Mouse (Mus musculus) kidney, embryonic 15.5 days (tissue): Measurements from ENCODE around the gene Napsa. TPM values are rescaled to one million over a fixed set of nuclear protein-coding genes. Genes with fewer than 3 reads are reported as not detected.
A peak's percentile ranks its signal among the peaks of the same experiment; 100 is the strongest.

Source experiments
- ATAC-seq: fragments of 200-750 bp; cut with Nextera tagmentation; replicated peaks from 2 replicates; pipeline ENCODE4 v1.8.0; 2017; ENCODE audit warnings: moderate TSS enrichment; ENCODE audit not compliant: low FRiP score
- H3K27ac ChIP-seq: fragments of 300-500 bp; sonication (generic); 2 replicates; pipeline ENCODE4 v1.5.1; 2015; ENCODE audit warnings: mild to moderate bottlenecking, inconsistent platforms
- H3K27me3 ChIP-seq: fragments of 300-500 bp; sonication (generic); 2 replicates; pipeline ENCODE4 v1.6.1; 2015; ENCODE audit warnings: inconsistent platforms
- H3K36me3 ChIP-seq: fragments of 300-500 bp; sonication (generic); 2 replicates; pipeline ENCODE4 v1.6.1; 2015; ENCODE audit warnings: inconsistent platforms
- H3K4me1 ChIP-seq: fragments of 300-500 bp; sonication (generic); 2 replicates; pipeline ENCODE4 v1.6.1; 2015; ENCODE audit warnings: inconsistent platforms
- H3K4me2 ChIP-seq: fragments of 300-500 bp; sonication (generic); 2 replicates; pipeline ENCODE4 v1.6.1; 2015; ENCODE audit warnings: moderate library complexity, mild to moderate bottlenecking, inconsistent platforms
- H3K4me3 ChIP-seq: fragments of 300-500 bp; sonication (generic); replicated peaks from 2 replicates; pipeline ENCODE4 v1.5.1; 2015; ENCODE audit warnings: mild to moderate bottlenecking, inconsistent platforms
- H3K9ac ChIP-seq: fragments of 300-500 bp; sonication (generic); 2 replicates; pipeline ENCODE4 v1.6.1; 2015; ENCODE audit warnings: mild to moderate bottlenecking, inconsistent platforms
- H3K9me3 ChIP-seq: fragments of 300-500 bp; sonication (generic); replicated peaks from 2 replicates; pipeline ENCODE4 v1.6.1; 2016; ENCODE audit warnings: inconsistent platforms
- WGBS: fragments of 180-500 bp; shearing (Covaris S2); methylation state at CpG from one replicate; pipeline ENCODE4 v1.1.7; 2015; ENCODE audit warnings: mixed read lengths; 5-methylcytosine and 5-hydroxymethylcytosine counted together
- polyA plus RNA-seq: library from polyadenylated mRNA; unstranded; fragments of >200 nt; fragmentation: Nextera tagmentation; extraction: Ambion mirVana; gene quantifications from 2 replicates; pipeline ENCODE4 v1.2.1, GENCODE M21; 2015

Gene Napsa
- polyA plus RNA-seq, 1 experiment from 2014 or later, result 33.2 TPM

DNA sequence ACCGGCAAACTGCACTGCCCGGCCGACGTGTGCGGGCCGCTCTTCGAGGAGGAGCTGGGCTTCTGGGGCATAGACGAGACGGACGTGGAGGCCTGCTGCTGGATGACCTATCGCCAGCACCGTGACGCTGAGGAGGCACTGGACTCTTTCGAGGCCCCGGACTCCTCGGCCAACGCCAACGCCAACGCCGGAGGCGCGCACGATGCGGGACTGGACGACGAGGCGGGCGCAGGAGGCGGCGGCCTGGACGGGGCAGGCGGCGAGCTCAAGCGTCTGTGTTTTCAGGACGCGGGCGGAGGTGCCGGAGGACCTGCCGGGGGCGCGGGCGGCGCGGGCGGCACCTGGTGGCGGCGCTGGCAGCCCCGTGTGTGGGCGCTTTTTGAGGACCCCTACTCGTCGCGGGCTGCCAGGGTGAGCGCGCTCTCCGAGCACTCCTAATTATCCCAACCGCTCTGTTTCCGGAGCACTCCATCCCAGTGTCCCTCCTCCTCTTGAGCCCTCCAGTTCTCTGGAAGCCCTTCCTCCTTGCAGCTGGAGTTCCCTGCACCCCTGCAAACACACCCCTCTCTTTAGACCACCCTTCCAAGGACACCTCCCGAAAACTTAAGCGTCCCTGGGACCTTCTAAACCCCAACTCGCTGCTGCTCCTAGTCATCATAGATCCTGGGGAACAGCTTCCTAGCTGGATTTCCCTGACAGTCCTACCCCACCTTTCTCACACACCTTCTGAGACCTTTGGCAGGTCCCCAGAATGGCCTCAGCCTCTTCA, 19.4 kb downstream of the Napsa start:
- Histone ChIP-seq H3K4me1 (peaks cover 56% of the 10 kb centered on the region), H3K9ac (peak overlapping the region; percentile 48; the same call in 1 of the 2 replicates), H3K4me3 (peak overlapping the region; percentile 56), H3K27ac (no peak overlapping the region), H3K36me3 (no peaks in the 10 kb centered on the region), H3K27me3 (peaks cover 76% of the 10 kb centered on the region), H3K9me3 (no peaks in the 10 kb centered on the region), H3K4me2 (peak overlapping the region; percentile 97)
- ATAC-seq, result 0 out of 2 replicates have a peak, but pooled peaks have one; percentile 2
- WGBS, result under 1% methylated on average over 58 of the region's 60 CpGs

DNA sequence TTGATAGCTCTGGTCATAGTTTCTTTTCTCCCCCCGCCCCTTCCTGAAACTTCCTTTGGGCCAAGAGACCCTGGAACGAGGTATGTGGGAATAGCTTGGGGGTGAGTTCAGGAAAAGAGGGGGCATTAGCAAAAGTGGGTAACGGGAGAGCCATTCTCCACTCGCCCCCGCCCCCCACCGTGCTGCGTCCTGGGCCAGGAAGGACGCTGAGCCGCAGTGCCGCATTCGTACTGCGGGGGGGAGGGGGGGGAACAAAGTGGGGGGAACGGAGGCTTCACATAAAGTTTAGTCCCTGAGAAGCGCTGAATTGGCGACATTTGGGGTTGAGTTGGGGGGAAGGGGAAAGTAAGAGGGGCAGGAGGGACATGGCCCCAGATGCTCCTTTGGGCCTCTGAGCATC, 20.9 kb downstream of the Napsa start:
- H3K4me2 ChIP-seq, result no peak overlapping the region
- no peaks in the 10 kb centered on the region for H3K9me3 ChIP-seq
- H3K9ac ChIP-seq, result no peak overlapping the region
- peaks cover 47% of the 10 kb centered on the region for H3K4me1 ChIP-seq
- no peak for ATAC-seq
- H3K36me3 ChIP-seq, result no peaks in the 10 kb centered on the region
- WGBS, result 1% methylated on average over 15 of the region's 15 CpGs
- no peak overlapping the region for H3K4me3 ChIP-seq
- no peak overlapping the region for H3K27ac ChIP-seq
- H3K27me3 ChIP-seq, result peaks cover 61% of the 10 kb centered on the region

DNA sequence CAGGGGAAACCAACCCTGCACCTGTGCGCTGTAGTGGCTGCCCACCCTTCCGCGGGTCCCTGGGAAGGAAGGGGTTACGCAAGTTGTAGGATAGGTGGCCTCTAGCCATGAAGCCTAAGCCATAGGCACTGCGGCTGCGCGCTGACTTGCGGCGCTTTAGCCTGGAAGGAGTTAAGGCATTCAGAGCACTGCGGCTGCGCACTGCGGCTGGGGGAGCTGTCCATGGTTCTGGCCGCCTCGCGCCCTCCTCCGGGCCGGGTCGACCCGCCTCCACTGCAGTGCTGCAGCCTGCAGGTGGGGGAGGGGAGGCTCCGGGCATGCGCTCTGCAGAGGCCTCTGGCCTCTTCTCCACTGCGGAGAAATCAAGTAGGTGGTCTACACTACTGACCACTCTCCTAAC, 21.6 kb downstream of the Napsa start:
- 2% methylated on average over 16 of the region's 22 CpGs for WGBS
- no peak overlapping the region for H3K9ac ChIP-seq
- ATAC-seq, result peak; percentile 13

DNA sequence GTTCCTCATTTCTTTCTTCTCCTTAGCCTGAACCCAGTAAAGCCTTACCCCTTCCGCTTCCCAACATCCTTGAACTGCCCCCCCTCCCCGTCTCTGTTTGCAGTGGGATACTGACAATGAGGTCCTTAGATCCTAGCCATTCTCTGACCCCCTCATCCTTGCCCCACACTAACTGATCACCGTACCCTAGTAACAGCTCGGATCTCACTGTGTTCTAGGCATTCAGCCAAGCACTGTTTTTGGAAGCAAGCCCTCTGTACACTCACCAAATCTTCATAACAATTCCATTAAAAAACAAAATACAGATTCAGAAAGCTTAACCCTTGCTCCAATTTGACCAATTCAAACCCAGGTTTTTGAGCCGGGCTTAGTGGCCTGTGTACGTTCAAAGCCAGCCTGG, 22.1 kb downstream of the Napsa start:
- Histone ChIP-seq H3K9me3 (no peaks in the 10 kb centered on the region), H3K4me3 (no peak overlapping the region), H3K27me3 (peaks cover 49% of the 10 kb centered on the region), H3K36me3 (no peaks in the 10 kb centered on the region), H3K9ac (no peak overlapping the region), H3K4me1 (peaks cover 35% of the 10 kb centered on the region), H3K27ac (no peak overlapping the region), H3K4me2 (no peak overlapping the region)
- WGBS, result 67% methylated on average over 6 of the region's 6 CpGs
- no peak for ATAC-seq

More for the DNA sequence above, 21.6 kb downstream of the Napsa start:
- Histone ChIP-seq H3K9me3 (no peaks in the 10 kb centered on the region), H3K27me3 (peaks cover 54% of the 10 kb centered on the region), H3K36me3 (no peaks in the 10 kb centered on the region), H3K4me3 (no peak overlapping the region), H3K4me1 (peaks cover 40% of the 10 kb centered on the region), H3K4me2 (peak overlapping the region; percentile 30), H3K27ac (no peak overlapping the region)

DNA sequence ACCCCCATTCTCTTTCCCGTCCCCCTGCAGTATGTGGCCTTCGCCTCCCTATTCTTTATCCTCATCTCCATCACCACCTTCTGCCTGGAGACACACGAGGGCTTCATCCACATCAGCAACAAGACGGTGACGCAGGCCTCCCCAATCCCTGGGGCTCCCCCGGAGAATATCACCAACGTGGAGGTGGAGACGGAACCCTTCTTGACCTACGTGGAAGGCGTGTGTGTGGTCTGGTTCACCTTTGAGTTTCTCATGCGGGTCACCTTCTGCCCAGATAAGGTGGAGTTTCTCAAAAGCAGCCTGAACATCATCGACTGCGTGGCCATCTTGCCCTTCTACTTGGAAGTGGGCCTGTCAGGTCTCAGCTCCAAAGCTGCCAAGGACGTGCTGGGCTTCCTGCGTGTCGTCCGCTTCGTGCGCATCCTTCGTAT, 23.0 kb downstream of the Napsa start:
- Histone ChIP-seq H3K36me3 (no peaks in the 10 kb centered on the region), H3K4me3 (no peak overlapping the region), H3K4me2 (no peak overlapping the region), H3K27ac (no peak overlapping the region), H3K9me3 (no peaks in the 10 kb centered on the region), H3K9ac (no peak overlapping the region), H3K4me1 (peaks cover 27% of the 10 kb centered on the region), H3K27me3 (peaks cover 44% of the 10 kb centered on the region)
- WGBS, result 95% methylated on average over 20 of the region's 20 CpGs
- no peak for ATAC-seq

DNA sequence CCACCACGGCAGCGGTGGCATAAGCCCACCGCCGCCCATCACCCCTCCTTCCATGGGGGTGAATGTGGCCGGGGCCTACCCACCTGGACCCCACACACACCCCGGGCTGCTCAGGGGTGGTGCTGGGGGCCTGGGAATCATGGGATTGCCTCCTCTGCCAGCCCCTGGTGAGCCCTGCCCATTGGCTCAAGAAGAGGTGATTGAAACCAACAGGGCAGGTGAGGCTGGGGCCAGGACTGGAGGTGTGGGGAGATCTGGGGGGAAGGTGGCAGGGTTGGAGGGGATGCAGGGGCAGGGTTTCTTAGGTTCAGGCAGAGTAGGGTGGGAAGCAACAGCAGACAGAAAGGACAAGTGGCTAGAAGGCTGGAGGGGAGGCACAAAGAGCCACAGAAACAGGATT, 23.9 kb downstream of the Napsa start:
- H3K4me1 ChIP-seq, result peaks cover 19% of the 10 kb centered on the region
- peaks cover 43% of the 10 kb centered on the region for H3K27me3 ChIP-seq
- no peak overlapping the region for H3K4me2 ChIP-seq
- ATAC-seq, result no peak
- WGBS, result 90% methylated on average over 6 of the region's 6 CpGs
- no peak overlapping the region for H3K4me3 ChIP-seq
- no peaks in the 10 kb centered on the region for H3K36me3 ChIP-seq
- no peaks in the 10 kb centered on the region for H3K9me3 ChIP-seq
- H3K9ac ChIP-seq, result no peak overlapping the region
- H3K27ac ChIP-seq, result no peak overlapping the region

DNA sequence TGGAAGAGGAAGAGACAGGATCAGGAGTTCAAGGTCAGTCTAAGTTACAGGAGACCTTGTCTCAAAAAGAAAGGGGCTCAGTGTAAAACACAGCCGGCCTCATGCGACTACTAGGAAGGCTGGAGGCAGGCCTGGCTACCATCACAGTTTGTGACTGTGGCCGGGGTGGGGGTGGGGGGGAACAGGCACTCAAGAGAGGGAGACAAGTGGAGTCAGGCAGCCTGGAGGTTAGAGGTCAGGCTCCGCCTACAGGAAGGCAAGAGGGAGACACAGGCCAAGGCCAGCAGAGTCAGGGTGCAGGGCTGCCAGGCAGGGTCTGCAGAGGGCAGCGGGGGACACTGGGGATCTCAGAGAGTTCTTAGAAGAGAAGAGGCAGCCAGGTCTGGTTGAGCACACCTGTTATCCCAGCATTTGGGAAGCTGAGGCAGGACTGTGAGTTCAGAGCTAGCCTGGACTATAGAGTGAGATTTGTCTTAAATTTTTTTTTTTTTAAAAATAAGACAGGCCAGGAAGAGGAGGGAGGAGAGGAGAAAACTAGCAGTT, 24.9 kb downstream of the Napsa start:
- H3K36me3 ChIP-seq, result no peaks in the 10 kb centered on the region
- H3K4me1 ChIP-seq, result peaks cover 12% of the 10 kb centered on the region; the same call in 1 of the 2 replicates
- H3K9ac ChIP-seq, result no peak overlapping the region
- 60% methylated on average over 5 of the region's 5 CpGs for WGBS
- H3K4me2 ChIP-seq, result no peak overlapping the region
- no peak overlapping the region for H3K4me3 ChIP-seq
- peaks cover 43% of the 10 kb centered on the region for H3K27me3 ChIP-seq
- H3K9me3 ChIP-seq, result no peaks in the 10 kb centered on the region
- ATAC-seq, result no peak
- H3K27ac ChIP-seq, result no peak overlapping the region

DNA sequence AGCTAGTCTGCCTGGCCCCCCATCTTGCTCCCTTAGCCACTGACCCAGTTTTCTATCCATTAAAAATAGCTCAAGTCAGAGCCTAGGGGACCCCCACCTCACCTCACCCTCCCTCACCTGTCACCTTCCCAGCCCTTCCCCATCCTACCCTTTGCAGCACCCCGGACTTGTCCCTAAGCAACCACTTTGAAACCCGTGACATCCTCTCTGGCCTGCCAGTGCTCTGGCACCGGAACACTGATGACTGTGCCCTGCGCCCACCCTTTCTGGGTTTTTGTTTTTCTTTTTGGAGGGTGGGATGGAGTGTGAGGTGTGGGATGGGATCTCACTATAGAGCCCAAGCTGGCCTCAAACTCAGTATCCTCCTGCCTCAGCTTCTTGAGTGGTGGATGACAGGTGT, 25.5 kb downstream of the Napsa start:
- H3K9ac ChIP-seq, result no peak overlapping the region
- ATAC-seq, result no peak
- 92% methylated on average over 4 of the region's 4 CpGs for WGBS

DNA sequence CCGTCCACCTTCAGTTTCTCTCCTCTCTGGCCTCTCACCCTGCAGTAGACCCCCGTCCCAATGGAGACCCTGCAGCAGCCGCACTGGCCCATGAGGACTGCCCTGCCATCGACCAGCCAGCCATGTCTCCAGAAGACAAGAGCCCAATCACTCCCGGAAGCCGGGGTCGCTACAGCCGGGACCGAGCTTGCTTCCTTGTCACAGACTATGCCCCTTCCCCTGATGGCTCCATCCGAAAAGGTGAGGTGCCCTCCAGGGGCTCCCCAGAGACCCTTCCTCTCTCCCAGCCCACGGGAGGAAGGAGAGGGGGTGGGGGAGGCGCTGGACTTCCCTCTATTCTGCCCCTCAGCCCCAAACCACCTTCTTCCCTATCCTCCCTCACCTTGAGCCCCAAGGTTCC, 26.2 kb downstream of the Napsa start:
- 82% methylated on average over 12 of the region's 12 CpGs for whole genome bisulfite sequencing
- Histone ChIP-seq H3K36me3 (no peaks in the 10 kb centered on the region), H3K27me3 (peaks cover 43% of the 10 kb centered on the region), H3K4me3 (no peak overlapping the region), H3K27ac (no peak overlapping the region), H3K4me1 (peaks cover 11% of the 10 kb centered on the region; the same call in 1 of the 2 replicates), H3K4me2 (no peak overlapping the region), H3K9me3 (no peaks in the 10 kb centered on the region), H3K9ac (no peak overlapping the region)
- no peak for ATAC-seq

More for the DNA sequence above, 25.5 kb downstream of the Napsa start:
- Histone ChIP-seq H3K36me3 (no peaks in the 10 kb centered on the region), H3K9me3 (no peaks in the 10 kb centered on the region), H3K27me3 (peaks cover 43% of the 10 kb centered on the region), H3K27ac (no peak overlapping the region), H3K4me1 (peaks cover 15% of the 10 kb centered on the region; the same call in 1 of the 2 replicates), H3K4me3 (no peak overlapping the region), H3K4me2 (no peak overlapping the region)

DNA sequence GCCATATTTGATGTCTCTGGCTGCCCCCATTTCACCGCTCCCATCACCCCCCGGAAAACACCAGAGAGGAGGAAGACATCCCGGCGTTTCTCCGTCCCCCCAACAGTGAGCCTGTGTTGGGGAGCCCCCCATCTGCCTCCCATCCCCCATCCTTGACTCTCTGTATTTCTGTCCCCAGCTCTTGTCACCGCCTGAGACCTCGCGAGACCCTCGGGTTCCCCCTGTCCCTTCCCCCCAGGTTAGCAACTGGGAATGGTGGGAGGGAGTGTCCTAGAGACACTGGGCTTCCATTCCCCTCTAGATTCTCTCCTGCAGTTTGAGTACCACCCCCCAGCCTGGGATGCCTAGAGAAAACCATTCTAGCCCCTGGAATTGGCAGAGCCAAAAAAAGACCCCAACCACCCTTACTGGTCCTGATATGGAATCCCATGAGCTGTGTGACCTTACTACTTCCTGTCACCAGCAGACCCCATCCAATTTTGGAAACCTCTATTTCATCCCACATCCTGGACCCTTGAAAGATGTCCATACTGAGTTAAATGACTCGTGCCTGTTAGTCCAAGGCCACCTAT, 28.6 kb downstream of the Napsa start:
- Histone ChIP-seq H3K36me3 (no peaks in the 10 kb centered on the region), H3K4me1 (peaks cover 17% of the 10 kb centered on the region), H3K9ac (no peak overlapping the region), H3K9me3 (no peaks in the 10 kb centered on the region), H3K27ac (no peak overlapping the region), H3K27me3 (peaks cover 59% of the 10 kb centered on the region), H3K4me2 (no peak overlapping the region), H3K4me3 (no peak overlapping the region)
- ATAC-seq, result no peak
- WGBS, result 83% methylated on average over 10 of the region's 10 CpGs

DNA sequence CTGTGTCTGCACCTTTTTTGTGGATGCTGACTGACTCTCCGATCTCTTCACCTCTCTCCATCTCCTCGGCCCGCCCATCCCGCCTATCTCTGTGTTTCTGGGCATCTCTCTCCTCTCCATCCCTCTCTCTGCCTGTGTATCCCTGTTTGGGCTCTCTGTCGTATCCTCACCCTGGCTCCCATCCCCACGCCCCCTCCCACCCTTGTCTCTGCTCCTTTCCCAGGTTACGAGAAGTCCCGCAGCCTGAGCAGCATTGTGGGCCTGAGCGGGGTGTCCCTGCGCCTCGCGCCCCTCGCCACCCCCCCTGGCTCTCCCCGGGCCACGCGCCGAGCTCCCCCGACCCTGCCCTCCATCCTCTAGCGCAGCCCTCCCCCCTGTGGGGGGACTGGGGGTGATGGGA, 29.5 kb downstream of the Napsa start:
- H3K9ac ChIP-seq, result no peak overlapping the region
- no peak overlapping the region for H3K4me3 ChIP-seq
- WGBS, result 14% methylated on average over 19 of the region's 19 CpGs
- no peaks in the 10 kb centered on the region for H3K9me3 ChIP-seq
- H3K4me1 ChIP-seq, result peaks cover 24% of the 10 kb centered on the region
- H3K27me3 ChIP-seq, result peaks cover 68% of the 10 kb centered on the region
- no peak for ATAC-seq
- no peak overlapping the region for H3K27ac ChIP-seq
- no peaks in the 10 kb centered on the region for H3K36me3 ChIP-seq
- no peak overlapping the region for H3K4me2 ChIP-seq

DNA sequence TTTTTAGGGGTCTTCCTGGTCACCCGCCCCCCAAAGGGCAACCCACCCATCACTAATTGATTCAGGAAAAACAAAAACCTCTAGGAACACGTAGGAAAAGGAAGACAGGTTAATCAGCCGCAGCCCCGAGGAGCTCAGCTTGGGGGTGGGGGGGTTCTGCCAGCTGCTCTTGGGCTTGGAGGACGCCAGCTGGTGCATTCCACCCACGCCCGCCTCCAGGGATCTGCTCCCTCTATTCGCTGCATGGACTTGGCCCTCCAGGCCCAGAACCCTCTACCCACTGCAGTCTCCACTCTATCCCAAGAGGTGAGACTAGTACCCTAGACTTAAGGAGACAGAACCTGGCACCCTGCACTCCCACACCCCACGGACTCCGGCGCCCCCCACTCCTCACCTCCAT, 30.3 kb downstream of the Napsa start:
- no peaks in the 10 kb centered on the region for H3K9me3 ChIP-seq
- peaks cover 24% of the 10 kb centered on the region for H3K4me1 ChIP-seq
- H3K4me2 ChIP-seq, result no peak overlapping the region
- no peak for ATAC-seq
- no peak overlapping the region for H3K9ac ChIP-seq
- no peak overlapping the region for H3K27ac ChIP-seq
- H3K27me3 ChIP-seq, result peaks cover 75% of the 10 kb centered on the region
- H3K36me3 ChIP-seq, result no peaks in the 10 kb centered on the region
- WGBS, result 9% methylated on average over 11 of the region's 11 CpGs
- no peak overlapping the region for H3K4me3 ChIP-seq
